In the genomic region with DNA sequence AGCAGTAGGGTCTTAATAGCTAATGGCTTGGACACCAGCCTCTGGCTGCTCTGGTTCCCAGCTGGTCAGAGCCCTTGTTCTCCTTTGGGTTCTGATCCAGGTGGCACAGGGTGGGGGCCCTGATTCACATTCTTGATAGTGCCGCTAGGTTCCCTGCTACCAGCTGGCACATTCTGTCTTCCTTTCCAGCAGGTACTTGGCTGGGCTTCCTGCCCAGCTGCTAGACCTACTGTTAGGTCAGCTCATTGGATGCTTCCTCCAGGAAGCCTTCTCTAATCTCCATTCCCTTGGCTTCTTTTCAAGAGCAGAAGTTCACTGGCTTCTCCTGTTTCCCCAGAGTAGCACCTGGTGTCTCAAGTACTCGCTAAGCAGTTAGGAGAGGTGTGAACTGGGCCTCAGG, we compare ENCODE assay signal across 13 mouse cellular contexts. TPM values are rescaled to one million over a fixed set of nuclear protein-coding genes. Genes with fewer than 3 reads are reported as not detected.
DNase-seq lines count a peak whose midpoint lies in the region; ATAC-seq and TF ChIP-seq lines count a peak whose summit lies in the region.
"Had no signal": no experiment of that assay in that cellular context is flagged by ENCODE, and none has a peak within 500 bp of the region (broad histone marks: within the 10 kb centered on the region; RNA-seq: fewer than 3 reads in every experiment).

No protein-coding gene starts in this region.

- H3K27me3 ChIP-seq in midbrain, embryonic 10.5 days (ENCODE audit: low read depth, poor library complexity, severe bottlenecking) = peaks cover 11% of the 10 kb centered on the region; the same call in 1 of the 2 replicates
- H3K27me3 ChIP-seq in midbrain, postnatal 0 days (ENCODE audit: insufficient read depth, low read length) = no peaks in the 10 kb centered on the region
- no peaks in the 10 kb centered on the region for H3K27me3 ChIP-seq in kidney, embryonic 16.5 days (ENCODE audit: insufficient read depth, low read length)
- H3K27me3 ChIP-seq in hindbrain, embryonic 14.5 days (ENCODE audit: control insufficient read depth, insufficient read depth, low read length) = no peaks in the 10 kb centered on the region
- H3K27me3 ChIP-seq: neural tube, embryonic 13.5 days had no signal

- WGBS in midbrain, embryonic 10.5 days = 96% methylated on average over 2 of the region's 2 CpGs
- WGBS in midbrain, postnatal 0 days = 84% methylated on average over 2 of the region's 2 CpGs
- 61% methylated on average over 2 of the region's 2 CpGs for WGBS in kidney, embryonic 16.5 days
- WGBS in hindbrain, embryonic 14.5 days = 81% methylated on average over 2 of the region's 2 CpGs

- H3K9ac ChIP-seq in midbrain, postnatal 0 days (replicated peaks; ENCODE audit: low read length, poor library complexity, severe bottlenecking) = no peak overlapping the region
- no peak overlapping the region for H3K9ac ChIP-seq in kidney, embryonic 16.5 days (replicated peaks; ENCODE audit: low read length)
- no peak overlapping the region for H3K9ac ChIP-seq in hindbrain, embryonic 14.5 days
- H3K9ac ChIP-seq: neural tube, embryonic 13.5 days had no signal

- no peaks in the 10 kb centered on the region; the same call in 1 of the 2 replicates for H3K9me3 ChIP-seq in midbrain, embryonic 10.5 days (replicated peaks)
- H3K9me3 ChIP-seq in midbrain, postnatal 0 days (ENCODE audit: low read length) = no peaks in the 10 kb centered on the region
- H3K9me3 ChIP-seq in kidney, embryonic 16.5 days (ENCODE audit: low read length) = no peaks in the 10 kb centered on the region
- H3K9me3 ChIP-seq in hindbrain, embryonic 14.5 days (ENCODE audit: control insufficient read depth, low read length) = no peaks in the 10 kb centered on the region
- H3K9me3 ChIP-seq: neural tube, embryonic 13.5 days had no signal

- H3K27ac ChIP-seq in midbrain, embryonic 10.5 days (replicated peaks) = peak overlapping the region; percentile 76; the same call in 1 of the 2 replicates
- no peak overlapping the region for H3K27ac ChIP-seq in midbrain, postnatal 0 days (ENCODE audit: low read depth, low read length)
- peak overlapping the region; percentile 64 for H3K27ac ChIP-seq in kidney, embryonic 16.5 days (ENCODE audit: low read length)
- no peak overlapping the region; the same call in 1 of the 2 replicates for H3K27ac ChIP-seq in gastrocnemius, adult 2 months
- no peak overlapping the region for H3K27ac ChIP-seq in hindbrain, embryonic 14.5 days
- H3K27ac ChIP-seq: neural tube, embryonic 13.5 days had no signal

- no peak overlapping the region for H3K4me3 ChIP-seq in midbrain, embryonic 10.5 days
- H3K4me3 ChIP-seq in midbrain, postnatal 0 days (ENCODE audit: low read depth, low read length) = no peak overlapping the region
- no peak overlapping the region for H3K4me3 ChIP-seq in kidney, embryonic 16.5 days (ENCODE audit: low read length)
- H3K4me3 ChIP-seq in gastrocnemius, adult 2 months = no peak overlapping the region
- no peak overlapping the region for H3K4me3 ChIP-seq in hindbrain, embryonic 14.5 days (replicated peaks; ENCODE audit: low read length)
- H3K4me3 ChIP-seq: neural tube, embryonic 13.5 days had no signal

- H3K4me1 ChIP-seq in midbrain, embryonic 10.5 days = peaks cover 32% of the 10 kb centered on the region
- no peaks in the 10 kb centered on the region for H3K4me1 ChIP-seq in midbrain, postnatal 0 days (ENCODE audit: insufficient read depth, low read length)
- peaks cover 28% of the 10 kb centered on the region; the same call in 1 of the 2 replicates for H3K4me1 ChIP-seq in kidney, embryonic 16.5 days (ENCODE audit: insufficient read depth, low read length)
- H3K4me1 ChIP-seq in hindbrain, embryonic 14.5 days (replicated peaks; ENCODE audit: control insufficient read depth, insufficient read depth, low read length) = no peaks in the 10 kb centered on the region

- TF ChIP-seq CTCF in midbrain, postnatal 0 days (IDR thresholded peaks at IDR 0.05) = no peak
- TF ChIP-seq CTCF in gastrocnemius, adult 2 months (IDR thresholded peaks at IDR 0.05) = no peak

- no peak for ATAC-seq in midbrain, postnatal 0 days (ENCODE audit: low FRiP score)
- no peak for ATAC-seq in kidney, embryonic 16.5 days (ENCODE audit: low FRiP score, low TSS enrichment)
- ATAC-seq in hindbrain, embryonic 14.5 days (ENCODE audit: low FRiP score) = no peak

- intact Hi-C loops in gastrocnemius, adult 2 months (cut with DNase I) = no loop called here

- peak; percentile 68 for DNase-seq in cerebellum, adult 11-12 months
- no peak for DNase-seq in cerebellum, postnatal 4 days (ENCODE audit: low spot score in 2 of 2)
- no peak for DNase-seq in midbrain, embryonic 10.5 days (ENCODE audit: low spot score)
- no peak for DNase-seq in midbrain, postnatal 0 days (ENCODE audit: low spot score)
- DNase-seq in gastrocnemius, adult 2 months = no peak
- DNase-seq in hindbrain, embryonic 14.5 days (ENCODE audit: low spot score) = no peak
- DNase-seq in heart, postnatal 4 days = no peak
- DNase-seq: adrenal gland, adult 2 months; heart, postnatal 14 days; thymus, adult 2 months had no signal

- no peak overlapping the region for H3K4me2 ChIP-seq in midbrain, postnatal 0 days (ENCODE audit: low read depth, low read length, poor library complexity, severe bottlenecking)
- no peak overlapping the region for H3K4me2 ChIP-seq in kidney, embryonic 16.5 days (replicated peaks; ENCODE audit: low read depth, low read length)
- no peak overlapping the region for H3K4me2 ChIP-seq in hindbrain, embryonic 14.5 days (replicated peaks)
- H3K4me2 ChIP-seq: midbrain, embryonic 11.5 days; neural tube, embryonic 13.5 days had no signal

- H3K36me3 ChIP-seq in midbrain, embryonic 10.5 days = no peaks in the 10 kb centered on the region
- H3K36me3 ChIP-seq in midbrain, postnatal 0 days (ENCODE audit: insufficient read depth, low read length) = no peaks in the 10 kb centered on the region
- H3K36me3 ChIP-seq in kidney, embryonic 16.5 days (ENCODE audit: insufficient read depth, low read length) = no peaks in the 10 kb centered on the region
- no peaks in the 10 kb centered on the region for H3K36me3 ChIP-seq in hindbrain, embryonic 14.5 days (replicated peaks; ENCODE audit: control insufficient read depth, insufficient read depth)
- H3K36me3 ChIP-seq: neural tube, embryonic 13.5 days had no signal

RNA-seq across cellular contexts. Expression of gene Cdh1, which starts 17.3 kb away (rescaled TPM):
- 8.2 and 8.7 TPM in 2 replicates for polyA plus RNA-seq in midbrain, embryonic 10.5 days (2016; fragmentation: Nextera tagmentation; extraction: Ambion mirVana)
- 7.9 and 8.8 TPM in 2 replicates for total RNA-seq in midbrain, postnatal 0 days (2014; rRNA removed)
- 6.4 and 6.9 TPM in 2 replicates for polyA plus RNA-seq in midbrain, postnatal 0 days (2015; fragmentation: Nextera tagmentation; extraction: Ambion mirVana)
- 104 and 108 TPM in 2 replicates for polyA plus RNA-seq in kidney, embryonic 16.5 days (2015; fragmentation: Nextera tagmentation; extraction: Ambion mirVana)
- total RNA-seq in gastrocnemius, adult 2 months (2021) = under 1 TPM; 0.17 to 0.51 TPM
- 1.5 and 2.6 TPM in 2 replicates for polyA plus RNA-seq in hindbrain, embryonic 14.5 days (2014; fragmentation: Nextera tagmentation; extraction: Ambion mirVana)
- total RNA-seq in heart, postnatal 4 days (2021) = under 1 TPM; 0.10 to 0.23 TPM

RNA-seq across cellular contexts. Expression of gene Gm10073, which starts 47.2 kb away (rescaled TPM):
- 5.7 and 7.1 TPM in 2 replicates for polyA plus RNA-seq in midbrain, embryonic 10.5 days (2016; fragmentation: Nextera tagmentation; extraction: Ambion mirVana)
- total RNA-seq in midbrain, postnatal 0 days (2014; rRNA removed) = 26.8 and 46.4 TPM in 2 replicates
- 4.9 and 6.0 TPM in 2 replicates for polyA plus RNA-seq in midbrain, postnatal 0 days (2015; fragmentation: Nextera tagmentation; extraction: Ambion mirVana)
- 11.3 and 21.2 TPM in 2 replicates for polyA plus RNA-seq in kidney, embryonic 16.5 days (2015; fragmentation: Nextera tagmentation; extraction: Ambion mirVana)
- total RNA-seq in gastrocnemius, adult 2 months (2021) = 100 to 1,000 TPM in 1 of 2 experiments, 10 to 100 TPM in 1; 92.2 to 103 TPM
- 5.8 and 7.5 TPM in 2 replicates for polyA plus RNA-seq in hindbrain, embryonic 14.5 days (2014; fragmentation: Nextera tagmentation; extraction: Ambion mirVana)
- total RNA-seq in heart, postnatal 4 days (2021) = 100 to 1,000 TPM; 125 to 128 TPM

Comparison
In these comparisons a context has a peak if more than half of its experiments do, and no peak if none do; other contexts are left out.
1. H3K27ac ChIP-seq: peak in midbrain, embryonic 10.5 days (single experiment) and kidney, embryonic 16.5 days (single experiment); none in midbrain, postnatal 0 days (single experiment), gastrocnemius, adult 2 months (single experiment) and hindbrain, embryonic 14.5 days (single experiment).
2. RNA of gene Cdh1, which starts 17.3 kb away (polyA plus RNA-seq): 104 to 108 TPM in kidney, embryonic 16.5 days; 8.2 to 8.7 TPM in midbrain, embryonic 10.5 days, 6.4 to 6.9 TPM in midbrain, postnatal 0 days and 1.5 to 2.6 TPM in hindbrain, embryonic 14.5 days; every median in the first group is over 10 times any median in the second.